Mouse (Mus musculus): ENCODE data around the gene Pcbp2. TPM values are rescaled to one million over a fixed set of nuclear protein-coding genes. Genes with fewer than 3 reads are reported as not detected.

The Pcbp2 gene
- total RNA-seq (2017): 227 and 349 TPM in 2 replicates

DNA sequence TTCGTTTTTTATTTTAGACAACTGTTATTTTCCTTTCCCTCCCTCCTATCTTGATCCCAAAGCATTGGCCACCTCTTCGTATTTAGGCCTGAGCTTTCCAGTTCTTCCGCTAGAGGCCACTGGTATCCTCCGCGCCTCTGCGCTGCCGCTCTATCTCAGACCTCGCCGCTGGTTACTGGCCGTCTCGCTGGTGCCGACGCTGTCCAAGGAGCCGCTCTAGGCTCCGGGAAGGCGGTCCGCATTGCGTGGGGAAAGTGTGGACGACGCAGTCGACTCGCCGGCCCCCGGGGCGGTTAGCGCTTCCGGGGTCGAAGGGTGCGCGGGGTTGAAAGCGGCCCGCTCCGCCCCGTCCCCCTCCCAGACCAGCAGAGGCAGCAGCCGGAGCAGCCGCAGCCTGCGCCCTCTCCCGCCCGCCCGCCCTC, at the start of gene Pcbp2:
Pcbp2 (plus strand) TSS at position 357 of the 422 bp plus-strand sequence.
- peak; percentile 99 for ATAC-seq (replicated peaks; ENCODE audit: low read depth, poor library complexity, severe bottlenecking)

DNA sequence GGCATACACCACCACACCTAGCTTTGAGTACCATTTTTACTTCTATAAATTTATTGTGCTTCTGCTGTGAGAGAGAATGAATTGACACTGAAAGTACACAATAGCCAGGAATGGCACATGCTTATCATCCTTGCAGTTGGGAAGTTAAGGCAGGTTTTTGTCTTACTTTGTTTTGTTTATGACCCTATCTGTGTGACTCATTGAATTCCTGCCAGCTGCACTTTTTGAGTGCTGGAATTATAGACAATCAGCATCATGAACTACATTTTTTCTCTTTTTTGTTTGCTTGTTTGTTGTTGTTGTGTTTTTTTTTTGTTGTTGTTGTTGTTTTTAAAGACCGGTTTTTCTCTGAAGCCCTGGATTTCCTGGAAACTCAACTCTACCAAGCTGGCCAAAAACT, 49.4 kb upstream of the Pcbp2 start:
- no peak for ATAC-seq (replicated peaks; ENCODE audit: low read depth, poor library complexity, severe bottlenecking)

DNA sequence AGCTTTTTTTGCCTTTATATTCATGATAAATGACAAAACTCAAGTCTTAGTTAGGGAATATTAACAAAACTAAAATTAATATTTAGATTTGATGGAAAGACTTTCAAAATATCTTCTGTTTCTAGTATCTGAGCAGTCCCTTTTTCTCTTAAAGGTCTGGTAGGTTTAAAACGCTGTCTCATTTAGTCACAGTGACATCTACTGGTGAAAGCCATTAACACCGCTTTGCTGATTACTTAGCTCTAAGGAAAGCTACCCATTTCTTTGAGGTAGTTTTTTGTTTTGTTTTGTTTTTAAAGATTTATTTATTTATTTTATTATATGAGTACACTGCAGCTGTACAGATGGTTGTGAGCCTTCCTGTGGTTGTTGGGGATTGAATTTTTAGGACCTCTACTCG, 48.9 kb upstream of the Pcbp2 start:
- ATAC-seq (replicated peaks; ENCODE audit: low read depth, poor library complexity, severe bottlenecking): peak; percentile 79

DNA sequence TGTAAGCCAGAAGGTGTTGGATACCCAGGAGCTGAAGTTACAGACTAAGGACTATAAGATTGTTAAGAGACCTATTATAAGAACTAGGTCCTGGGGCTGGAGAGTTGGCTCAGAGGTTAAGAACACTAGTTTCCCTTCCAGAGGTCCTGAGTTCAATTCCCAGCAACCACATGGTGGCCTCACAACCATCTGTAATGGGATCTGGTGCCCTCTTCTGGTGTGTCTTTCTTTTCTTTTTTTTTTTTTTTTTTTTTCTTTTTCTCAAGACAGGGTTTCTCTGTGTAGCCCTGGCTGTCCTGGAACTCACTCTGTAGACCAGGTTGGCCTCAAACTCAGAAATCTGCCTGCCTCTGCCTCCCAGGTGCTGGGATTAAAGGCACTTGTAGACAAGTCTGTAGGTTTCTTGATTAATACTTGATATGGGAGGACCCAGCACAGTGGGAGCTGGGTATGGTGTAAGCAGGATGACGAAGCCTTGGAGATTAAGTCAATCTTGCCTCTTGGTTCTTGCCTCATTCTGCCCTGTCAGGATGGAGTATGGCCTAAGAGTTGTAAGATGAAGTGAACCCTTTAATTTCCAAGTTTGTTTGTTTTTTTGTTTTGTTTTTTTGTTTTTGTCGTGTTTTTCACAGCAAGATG, 46.6 kb upstream of the Pcbp2 start:
- no peak for ATAC-seq (replicated peaks; ENCODE audit: low read depth, poor library complexity, severe bottlenecking)

DNA sequence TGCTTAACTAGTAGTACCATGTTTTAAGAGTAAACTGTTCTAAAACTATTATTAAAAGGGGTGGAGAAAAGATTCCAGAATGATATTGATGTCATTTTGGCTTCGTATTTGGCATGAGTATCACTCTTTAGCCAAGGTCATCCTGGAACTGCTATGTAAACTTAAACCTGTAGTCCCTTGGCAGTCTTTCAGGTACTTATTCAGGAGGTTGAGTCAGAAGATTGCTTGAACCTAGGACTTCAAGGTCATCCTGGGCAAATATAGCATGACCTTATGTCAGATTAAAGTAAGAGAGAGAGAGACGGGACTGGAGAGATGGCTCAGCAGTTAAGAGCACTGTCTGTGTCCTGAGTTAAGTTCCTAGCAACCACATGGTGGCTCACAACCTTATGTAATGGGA, 45.7 kb upstream of the Pcbp2 start:
- ATAC-seq (replicated peaks; ENCODE audit: low read depth, poor library complexity, severe bottlenecking): no peak

DNA sequence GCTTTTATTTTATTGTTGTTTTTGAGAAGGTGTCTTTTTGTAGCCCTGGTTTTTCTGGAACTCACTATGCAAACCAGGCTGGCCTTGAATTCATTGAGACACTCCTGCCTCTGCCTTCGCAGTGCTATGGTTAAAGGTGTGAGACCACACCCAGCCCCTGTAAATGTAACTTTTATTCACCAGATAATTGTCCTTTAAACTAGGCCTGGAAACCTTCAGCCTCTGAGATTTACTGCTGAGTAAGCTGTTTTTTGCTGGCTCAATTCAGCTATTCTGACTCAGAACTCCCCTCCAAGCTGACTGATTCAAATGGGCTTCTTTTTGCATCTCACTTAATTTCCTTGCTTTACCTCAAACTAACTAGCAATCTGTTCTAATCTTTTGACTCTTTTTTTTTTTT, 43.4 kb upstream of the Pcbp2 start:
- no peak for ATAC-seq (replicated peaks; ENCODE audit: low read depth, poor library complexity, severe bottlenecking)

DNA sequence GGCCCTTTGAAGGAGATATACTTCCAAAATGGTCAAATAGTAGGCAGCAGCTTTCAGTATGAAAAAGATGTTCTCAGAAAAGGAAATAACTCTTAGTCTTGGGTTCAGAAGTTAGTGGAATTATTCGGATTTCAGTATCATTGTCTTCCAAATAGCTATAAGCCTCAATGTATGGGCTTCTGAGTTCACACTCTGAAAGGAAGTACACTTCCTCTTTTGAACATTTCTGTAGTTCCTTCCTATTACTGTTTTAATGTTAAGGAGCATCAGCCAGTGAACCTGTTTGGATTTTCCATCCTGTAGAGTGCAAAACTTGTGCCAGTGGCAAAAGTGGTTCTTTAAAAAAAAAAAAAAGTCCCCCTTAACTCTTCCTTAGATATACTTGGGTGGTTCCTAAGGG, 38.3 kb upstream of the Pcbp2 start:
- ATAC-seq (replicated peaks; ENCODE audit: low read depth, poor library complexity, severe bottlenecking): no peak

DNA sequence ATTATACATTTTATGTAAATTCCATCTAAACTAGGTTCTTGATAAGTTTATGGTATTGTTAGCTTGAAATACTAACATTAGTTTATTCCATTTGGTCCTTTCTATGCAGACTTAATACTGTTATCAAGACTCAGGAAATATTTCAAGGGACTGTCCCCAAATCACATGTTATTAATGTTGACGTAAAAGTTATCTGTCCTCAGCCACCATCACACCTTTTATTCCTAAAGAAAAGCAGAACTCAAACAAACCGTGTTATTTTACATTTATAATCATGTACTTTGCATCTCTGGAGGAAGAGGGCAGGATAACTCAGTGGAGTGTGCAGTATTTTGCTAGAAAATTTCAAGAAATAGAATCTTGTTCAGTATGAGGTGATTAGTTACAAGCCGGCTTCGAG, 37.2 kb upstream of the Pcbp2 start:
- no peak for ATAC-seq (replicated peaks; ENCODE audit: low read depth, poor library complexity, severe bottlenecking)

DNA sequence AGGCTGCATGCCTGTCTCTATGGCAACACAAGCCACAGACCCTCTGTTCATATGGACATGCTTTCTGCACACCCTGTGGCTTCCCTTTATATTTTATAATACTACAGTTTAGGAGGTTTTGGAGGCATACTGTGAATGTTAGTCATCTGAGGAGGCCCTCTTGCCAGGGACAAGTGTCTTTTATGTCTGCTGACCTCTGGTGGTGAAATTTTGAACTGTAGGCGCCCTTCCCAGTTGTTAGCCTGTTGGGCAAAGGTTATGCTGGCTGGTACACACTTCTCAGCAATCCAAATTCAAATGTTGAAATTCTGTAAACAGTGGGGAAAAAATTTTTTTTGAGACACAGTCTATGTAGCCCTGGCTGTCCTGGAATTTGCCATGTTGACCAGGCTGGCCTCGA, 27.8 kb upstream of the Pcbp2 start:
- peak; percentile 92 for ATAC-seq (replicated peaks; ENCODE audit: low read depth, poor library complexity, severe bottlenecking)

DNA sequence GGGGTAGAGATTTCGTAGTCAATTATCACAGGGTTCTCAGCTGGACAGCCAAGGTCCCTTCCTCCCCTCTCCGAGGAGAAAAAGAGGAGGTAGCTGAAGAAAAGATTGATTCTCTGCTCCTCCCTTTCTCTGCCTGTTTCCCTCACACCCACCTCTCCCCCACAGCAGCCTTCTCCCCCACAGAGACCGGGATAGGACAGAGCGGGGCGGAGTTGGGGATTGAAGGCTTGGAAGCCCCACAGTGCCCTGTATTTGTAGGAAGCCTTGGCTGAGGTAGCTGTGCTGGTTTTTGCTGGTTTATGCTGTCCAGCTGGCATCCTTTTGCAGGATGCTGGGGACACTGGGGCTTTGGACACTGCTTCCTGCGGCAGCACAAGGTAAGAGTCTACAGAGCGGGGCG, 25.2 kb upstream of the Pcbp2 start, which contains the start of gene Amhr2:
Amhr2 (plus strand) TSS at position 222 of the 400 bp plus-strand sequence.
- ATAC-seq (replicated peaks; ENCODE audit: low read depth, poor library complexity, severe bottlenecking): no peak

DNA sequence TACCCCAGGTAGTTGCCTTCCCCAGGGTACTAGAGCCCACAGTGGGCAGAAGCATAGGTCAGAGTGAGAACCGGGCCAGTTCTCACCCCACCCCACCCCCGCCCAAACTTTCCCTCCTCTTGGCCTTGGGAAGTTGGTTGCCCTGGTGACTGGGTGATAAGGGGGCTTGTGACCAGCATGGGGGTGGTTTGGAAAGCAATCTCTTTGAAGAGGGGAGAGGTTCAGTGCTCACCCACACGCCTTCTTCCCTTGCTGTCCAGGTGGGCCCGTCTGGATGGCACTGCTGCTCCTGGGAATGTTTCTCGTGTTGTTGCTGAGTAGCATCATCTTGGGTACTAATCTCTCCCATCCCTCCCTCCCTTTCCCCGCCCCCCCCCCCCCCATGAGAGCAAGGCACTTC, 23.9 kb upstream of the Pcbp2 start:
- no peak for ATAC-seq (replicated peaks; ENCODE audit: low read depth, poor library complexity, severe bottlenecking)

DNA sequence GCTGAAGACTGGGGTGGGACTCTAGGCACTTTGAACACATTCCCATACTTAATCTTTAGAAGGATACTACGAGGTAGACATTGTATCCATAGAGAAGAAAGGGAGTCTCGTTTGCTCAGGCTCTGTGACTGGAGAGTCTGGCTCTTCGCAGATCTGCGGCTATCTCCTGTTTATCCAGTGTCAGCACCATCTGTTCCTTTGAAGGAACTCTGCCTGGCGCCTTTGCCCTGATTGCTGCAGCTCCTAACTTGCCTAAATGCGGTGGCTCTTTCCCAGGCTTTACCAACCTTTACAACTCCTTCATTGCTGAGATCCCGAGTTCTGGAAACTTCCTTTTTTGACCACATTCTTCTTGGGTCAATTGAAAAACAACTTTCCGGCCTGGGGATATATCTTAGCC, 21.0 kb upstream of the Pcbp2 start:
- no peak for ATAC-seq (replicated peaks; ENCODE audit: low read depth, poor library complexity, severe bottlenecking)

DNA sequence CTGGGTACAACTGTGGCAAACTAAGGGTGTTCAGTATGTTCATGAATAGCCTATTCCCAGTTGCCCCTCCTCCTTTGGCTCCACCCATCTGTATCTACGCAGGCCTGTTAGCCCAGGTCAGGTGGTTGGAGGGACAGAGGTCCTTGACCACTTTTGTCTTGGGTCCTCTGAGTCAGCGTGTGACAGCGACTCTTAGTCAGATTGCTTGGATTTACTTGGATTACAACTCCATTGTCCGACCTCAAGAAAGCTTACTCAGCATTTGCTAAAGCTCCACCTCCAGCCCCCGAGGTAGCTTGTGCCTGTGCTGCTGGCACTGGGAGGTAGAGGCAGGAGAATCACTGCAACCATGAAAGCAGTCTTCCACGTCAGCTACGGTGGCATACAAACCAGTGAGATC, 19.4 kb upstream of the Pcbp2 start:
- no peak for ATAC-seq (replicated peaks; ENCODE audit: low read depth, poor library complexity, severe bottlenecking)

DNA sequence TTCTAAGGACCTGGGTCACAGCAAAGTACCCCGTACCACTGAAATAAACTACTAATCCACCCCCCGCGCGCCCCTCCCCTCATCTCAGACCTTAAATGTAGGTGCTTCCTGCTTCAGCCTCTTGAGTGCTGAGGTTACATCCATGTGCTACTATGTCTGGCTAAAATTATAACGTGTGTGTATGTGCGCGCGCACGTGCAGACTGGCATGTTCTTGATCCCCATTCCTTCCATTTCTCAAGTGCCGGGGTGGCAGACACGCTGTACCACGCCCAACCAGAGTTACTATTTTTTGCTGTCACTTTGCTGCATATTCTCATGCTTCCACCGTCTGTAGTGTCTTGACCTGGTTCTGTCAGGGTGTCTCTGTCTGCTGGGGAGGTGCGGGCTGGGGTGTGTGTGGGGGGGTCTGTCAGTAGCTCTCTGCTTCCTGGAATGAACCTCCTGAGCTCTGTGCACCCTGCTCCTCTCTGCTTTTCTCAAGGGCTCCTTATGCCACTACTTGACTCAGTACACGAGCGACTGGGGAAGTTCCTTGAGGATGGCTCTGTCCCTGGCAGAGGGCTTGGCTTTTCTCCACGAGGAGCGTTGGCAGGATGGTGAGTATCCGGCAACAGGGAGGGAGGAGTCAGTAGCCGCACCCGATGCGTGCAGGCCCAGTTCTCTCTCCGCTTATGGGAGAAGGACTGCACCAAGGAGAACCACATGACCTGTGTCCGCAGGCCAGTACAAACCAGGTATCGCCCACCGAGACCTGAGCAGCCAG, 18.5 kb upstream of the Pcbp2 start:
- ATAC-seq (replicated peaks; ENCODE audit: low read depth, poor library complexity, severe bottlenecking): no peak

DNA sequence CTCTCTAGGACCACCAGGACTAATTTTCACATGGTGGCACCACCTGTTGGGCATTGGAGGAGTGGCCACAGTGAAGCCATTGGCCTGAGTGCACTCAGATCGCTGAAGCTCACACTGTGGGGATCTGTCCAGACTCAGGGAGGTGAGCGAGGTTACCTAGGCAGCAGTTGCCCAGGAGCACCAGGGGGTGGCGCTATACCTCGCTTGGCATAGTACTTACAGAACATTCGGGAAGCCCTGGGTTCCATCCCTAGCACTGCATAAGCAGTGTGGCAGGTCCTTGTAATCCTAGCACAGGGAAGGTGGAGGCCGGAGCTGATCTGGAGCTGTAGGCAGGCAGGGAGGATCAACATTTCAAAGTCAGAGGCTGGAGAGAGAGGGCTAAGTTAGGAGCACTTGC, 14.3 kb upstream of the Pcbp2 start:
- no peak for ATAC-seq (replicated peaks; ENCODE audit: low read depth, poor library complexity, severe bottlenecking)

DNA sequence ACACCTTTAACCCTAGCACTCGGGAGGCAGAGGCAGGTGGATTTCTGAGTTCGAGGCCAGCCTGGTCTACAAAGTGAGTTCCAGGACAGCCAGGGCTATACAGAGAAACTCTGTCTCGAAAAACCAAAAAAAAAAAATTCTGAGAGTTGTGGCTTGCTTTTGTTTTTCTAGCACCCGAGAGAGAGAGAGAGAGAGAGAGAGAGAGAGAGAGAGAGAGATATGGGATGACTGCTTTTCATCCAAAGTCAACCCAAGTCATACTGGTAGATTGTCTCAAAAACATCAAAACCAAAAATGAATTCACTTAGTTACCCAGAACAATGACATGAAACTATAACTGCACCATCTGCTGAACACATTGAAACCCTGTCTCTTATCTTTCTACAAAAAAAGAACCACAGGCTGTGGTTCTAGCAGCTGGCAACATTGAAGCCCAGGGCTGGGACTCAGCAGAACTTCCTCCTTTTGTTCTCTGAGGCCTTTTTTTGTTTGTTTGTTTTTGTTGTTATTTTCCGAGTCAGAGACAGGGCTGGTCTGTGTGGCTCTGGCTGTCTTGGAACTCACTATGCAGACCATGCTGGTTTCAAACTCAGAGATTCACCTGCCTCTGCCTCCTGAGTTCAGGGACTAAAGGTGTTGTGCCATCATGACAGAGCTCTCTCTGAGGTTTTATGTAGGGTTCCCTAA, 12.1 kb upstream of the Pcbp2 start:
- peak; percentile 65 for ATAC-seq (replicated peaks; ENCODE audit: low read depth, poor library complexity, severe bottlenecking)

DNA sequence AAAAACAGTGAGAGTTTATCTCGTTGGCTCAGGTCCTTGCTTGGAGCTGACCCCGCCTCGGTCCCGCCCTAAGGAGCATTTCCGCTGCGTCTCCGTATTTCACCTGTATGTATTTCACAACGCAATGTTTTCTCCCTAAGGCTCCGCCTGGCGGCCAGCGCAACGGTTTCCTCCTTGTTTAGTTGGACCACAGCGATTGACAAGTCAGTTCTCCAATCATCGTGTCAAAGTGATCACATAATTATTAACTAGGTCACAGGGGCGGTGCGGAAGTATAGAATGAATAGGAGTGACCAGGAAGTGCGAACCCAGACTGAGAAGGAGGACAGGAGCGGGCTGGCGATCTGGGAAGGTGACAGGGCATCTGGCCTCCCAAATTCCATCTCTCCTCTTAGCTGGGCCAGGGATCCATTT, 11.4 kb upstream of the Pcbp2 start, which contains the start of gene Prr13:
Prr13 (plus strand) TSS at position 125 of the 414 bp plus-strand sequence.
- peak; percentile 74 for ATAC-seq (replicated peaks; ENCODE audit: low read depth, poor library complexity, severe bottlenecking)

DNA sequence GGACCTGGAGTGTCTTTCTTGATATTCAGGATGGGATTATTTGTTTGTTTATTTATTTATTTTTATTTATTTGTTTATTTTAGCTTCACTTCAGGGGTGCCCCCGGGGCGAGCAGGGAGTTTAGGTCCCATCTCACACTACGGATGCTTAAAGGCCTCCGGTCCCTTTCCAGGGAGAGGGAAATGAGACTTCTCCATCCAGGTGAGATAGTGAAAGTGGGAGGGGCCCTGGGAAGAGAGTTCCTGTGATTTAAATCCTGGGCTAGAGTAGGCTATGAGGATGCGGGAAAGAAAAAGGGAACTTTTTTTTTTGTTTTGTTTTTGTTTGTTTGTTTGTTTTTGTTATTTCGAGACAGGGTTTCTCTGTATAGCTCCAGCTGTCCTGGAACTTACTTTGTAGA, 11.0 kb upstream of the Pcbp2 start:
- ATAC-seq (replicated peaks; ENCODE audit: low read depth, poor library complexity, severe bottlenecking): no peak

DNA sequence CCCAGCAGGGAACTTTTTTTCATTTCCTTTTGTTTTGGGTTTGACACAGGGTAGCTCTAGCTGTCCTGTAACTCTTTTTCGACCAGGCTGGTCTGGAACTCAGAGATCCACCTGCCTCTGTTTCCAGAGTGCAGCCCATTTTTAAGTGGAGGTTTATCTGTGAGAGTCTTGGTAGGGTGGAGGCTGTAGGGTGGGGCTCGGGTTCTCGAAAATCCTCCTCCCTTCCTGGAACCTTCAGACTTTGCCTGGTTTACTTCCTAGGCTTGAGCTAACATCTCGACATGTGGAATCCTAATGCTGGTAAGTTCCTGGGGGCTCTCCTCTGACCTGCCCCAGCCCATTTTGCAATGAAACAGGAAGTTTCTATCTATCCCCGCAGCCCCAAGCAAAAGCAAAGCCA, 10.5 kb upstream of the Pcbp2 start:
- no peak for ATAC-seq (replicated peaks; ENCODE audit: low read depth, poor library complexity, severe bottlenecking)

DNA sequence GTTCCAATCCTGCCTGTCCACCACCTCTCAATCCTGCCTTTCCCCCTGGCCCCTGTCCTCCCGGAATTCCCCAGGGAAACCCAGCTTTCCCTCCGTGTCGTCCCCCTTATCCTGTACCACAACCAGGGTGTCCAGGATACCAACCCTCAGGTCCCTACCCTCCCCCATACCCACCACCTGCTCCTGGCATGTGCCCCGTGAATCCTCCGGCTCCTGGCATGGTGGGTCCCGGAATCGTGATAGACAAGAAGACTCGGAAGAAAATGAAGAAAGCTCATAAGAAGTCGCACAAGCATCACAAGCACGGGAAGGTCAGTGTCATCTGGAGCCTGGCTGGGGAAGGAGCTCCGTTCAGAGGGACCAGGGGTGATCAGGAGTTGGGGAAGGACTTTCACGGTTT, 9.9 kb upstream of the Pcbp2 start:
- no peak for ATAC-seq (replicated peaks; ENCODE audit: low read depth, poor library complexity, severe bottlenecking)

DNA sequence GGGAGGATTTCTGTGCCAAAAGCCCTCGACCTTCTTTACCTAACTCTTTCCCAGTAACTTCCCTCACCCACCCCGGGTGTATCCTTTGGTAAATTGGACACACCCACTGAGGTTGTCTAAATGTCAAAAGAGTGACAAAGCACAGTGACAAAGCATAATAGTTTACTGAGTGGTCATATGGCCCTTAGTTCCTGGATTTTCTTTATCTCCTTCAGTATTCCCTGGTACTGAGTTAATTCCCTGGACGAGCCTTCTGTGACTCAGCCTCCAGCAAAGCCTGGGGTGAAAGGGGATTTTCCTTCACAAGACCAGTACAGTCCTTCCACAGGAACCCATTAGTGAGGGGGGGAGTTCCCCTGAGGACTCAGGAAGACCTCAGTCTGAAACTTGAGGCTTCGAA, 9.4 kb upstream of the Pcbp2 start:
- peak; percentile 31; the same call in 1 of the 2 replicates for ATAC-seq (replicated peaks; ENCODE audit: low read depth, poor library complexity, severe bottlenecking)

Measured in common myeloid progenitor, adult 5-6 weeks (primary cell).